Mouse (Mus musculus): ENCODE data around the gene Chmp6. TPM values are rescaled to one million over a fixed set of nuclear protein-coding genes. Genes with fewer than 3 reads are reported as not detected.
A peak's percentile ranks its signal among the peaks of the same experiment; 100 is the strongest.

Gene Chmp6
- total RNA-seq, 2 experiments from 2014 or later = 37.2 to 43.6 TPM

DNA sequence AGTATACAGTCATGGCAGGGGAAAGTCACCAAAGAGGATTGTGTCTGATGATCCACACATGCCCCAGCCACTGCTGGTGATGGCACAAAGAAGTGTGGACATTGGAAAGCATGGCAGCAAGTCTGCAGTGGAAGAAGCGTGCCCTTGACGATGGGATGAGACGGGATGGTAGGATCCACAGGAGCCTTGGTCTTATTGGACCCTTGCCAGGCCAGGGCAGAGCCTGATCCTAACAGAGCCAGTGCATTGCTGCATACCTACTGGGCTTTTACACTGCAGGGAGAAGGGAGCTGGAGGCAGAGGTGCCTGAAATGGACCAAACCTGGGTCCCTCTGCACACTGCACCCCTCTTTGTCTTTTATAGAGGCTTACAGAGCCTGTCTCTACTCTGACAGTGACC, 37.3 kb downstream of the Chmp6 start:
- Histone ChIP-seq H3K27ac (no peak overlapping the region), H3K4me3 (no peak overlapping the region)
- TF ChIP-seq CTCF (IDR thresholded peaks at IDR 0.05) = no peak
- no peak for DNase-seq (ENCODE audit: extremely low spot score in 1 of 2, low spot score in 2 of 2)
- intact Hi-C loops (cut with DNase I) = no loop called here

DNA sequence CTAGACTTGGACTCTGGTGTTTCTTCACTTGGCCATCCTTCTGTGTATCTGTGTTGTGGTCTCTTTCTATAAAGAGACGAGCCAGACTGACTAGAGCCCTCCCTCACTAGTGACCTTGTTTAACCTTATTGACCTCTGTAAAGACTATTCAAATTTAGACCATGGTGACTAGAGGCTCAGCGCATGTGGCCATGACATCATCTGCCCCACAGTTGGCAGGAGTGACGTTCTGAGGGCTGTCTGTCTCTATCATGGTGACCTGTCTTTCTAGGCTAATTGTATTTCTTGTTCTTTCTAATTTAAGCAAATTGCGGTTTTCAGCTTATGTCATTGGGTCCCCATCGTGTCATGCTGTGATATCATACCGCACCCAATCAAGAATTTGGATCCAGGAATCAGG, 38.1 kb downstream of the Chmp6 start:
- intact Hi-C loops (cut with DNase I) = no loop called here
- no peak for DNase-seq (ENCODE audit: extremely low spot score in 1 of 2, low spot score in 2 of 2)
- no peak overlapping the region; the same call in 1 of the 2 replicates for H3K27ac ChIP-seq
- TF ChIP-seq CTCF (IDR thresholded peaks at IDR 0.05) = no peak
- H3K4me3 ChIP-seq = no peak overlapping the region

DNA sequence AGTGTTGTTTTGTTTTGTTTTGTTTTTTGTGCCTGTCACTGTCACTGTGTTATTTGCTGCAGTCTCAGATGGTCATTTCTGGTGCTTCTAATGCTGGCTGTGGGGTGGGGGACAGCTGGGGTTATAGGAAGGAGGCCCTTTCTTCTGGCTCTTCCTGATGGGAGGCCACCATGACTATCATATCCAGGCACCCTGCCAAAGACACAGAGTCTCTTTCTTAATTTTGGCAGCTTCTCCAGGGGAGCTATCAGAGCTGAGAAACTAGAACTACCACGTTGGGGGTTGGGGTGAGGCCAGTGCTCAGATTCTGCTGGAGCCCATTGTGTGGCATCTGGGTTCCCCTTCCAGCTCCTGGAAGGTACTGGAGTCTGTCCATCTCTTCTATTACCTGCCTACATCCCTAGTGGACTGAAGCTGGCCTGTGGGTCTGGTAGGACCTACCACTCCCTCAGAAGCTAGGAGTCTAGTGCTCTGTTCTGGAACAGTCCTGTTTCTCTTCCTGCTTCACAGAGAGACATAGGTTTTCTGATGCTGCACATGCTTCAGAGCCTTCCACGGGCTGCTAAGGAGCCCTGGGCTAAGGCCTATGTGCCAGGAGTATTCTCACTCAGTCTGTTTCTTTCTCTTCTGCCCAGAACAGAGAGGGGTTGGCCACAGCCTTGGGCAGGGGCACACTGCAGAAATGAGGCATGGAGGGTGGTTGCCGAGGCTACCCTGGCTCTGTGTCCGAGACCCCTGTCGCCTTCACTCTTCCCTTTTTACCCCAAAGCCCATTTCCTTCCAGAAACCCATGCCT, 39.4 kb downstream of the Chmp6 start:
- no peak for TF ChIP-seq CTCF (IDR thresholded peaks at IDR 0.05)
- Histone ChIP-seq H3K27ac (peak overlapping the region; percentile 10; the same call in 1 of the 2 replicates), H3K4me3 (no peak overlapping the region)
- no peak for DNase-seq (ENCODE audit: extremely low spot score in 1 of 2, low spot score in 2 of 2)
- intact Hi-C loops (cut with DNase I) = no loop called here

DNA sequence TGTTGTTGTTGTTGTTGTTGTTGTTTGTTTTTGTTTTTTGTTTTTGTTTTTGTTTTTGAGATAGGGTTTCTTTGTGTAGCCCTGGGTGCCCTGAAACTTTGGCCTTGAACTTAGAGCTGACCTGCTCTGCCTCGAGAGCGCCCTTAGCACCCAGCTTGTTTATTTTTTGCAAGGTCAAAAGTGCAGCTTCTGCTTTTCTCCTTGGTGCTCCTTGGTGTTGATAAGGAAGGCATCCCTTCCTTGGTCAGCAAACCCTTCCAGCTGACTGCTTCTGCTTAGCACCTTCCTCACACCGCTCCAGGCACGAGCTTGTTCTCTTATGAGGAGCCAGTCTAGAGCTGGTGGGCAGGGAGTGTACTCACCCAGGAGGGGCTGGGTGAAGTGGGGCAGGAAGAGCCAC, 41.0 kb downstream of the Chmp6 start:
- intact Hi-C loops (cut with DNase I) = no loop called here
- Histone ChIP-seq H3K27ac (no peak overlapping the region; the same call in 1 of the 2 replicates), H3K4me3 (no peak overlapping the region)
- no peak for DNase-seq (ENCODE audit: extremely low spot score in 1 of 2, low spot score in 2 of 2)
- TF ChIP-seq CTCF (IDR thresholded peaks at IDR 0.05) = no peak

DNA sequence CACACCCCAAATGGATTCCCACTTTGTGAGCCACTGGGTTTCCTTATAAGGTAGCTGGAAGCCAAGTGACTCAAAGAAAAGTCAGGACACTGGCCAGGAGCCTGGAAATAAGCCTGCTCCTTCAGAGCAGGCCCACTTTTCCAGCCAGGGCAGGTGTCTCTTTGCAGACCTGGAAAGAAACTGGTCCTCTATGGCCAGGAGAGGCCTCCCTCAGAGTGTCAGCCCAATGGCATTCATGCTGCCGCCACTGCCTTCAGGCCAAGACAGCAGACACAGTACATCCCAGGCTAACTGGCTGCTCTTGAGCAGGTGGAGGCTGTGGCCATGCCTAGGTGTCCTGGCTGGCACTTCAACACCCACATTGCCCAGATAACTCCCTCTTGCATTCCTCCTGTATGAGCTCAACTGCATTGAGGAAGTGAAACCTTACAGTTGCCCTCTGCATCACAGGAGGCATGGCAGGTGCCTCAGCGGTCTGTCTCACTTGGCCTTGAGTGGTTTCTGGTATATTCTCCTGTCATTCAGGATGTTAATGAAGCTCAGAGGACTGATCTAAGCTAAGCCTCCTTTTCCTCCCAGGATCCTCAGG, 41.6 kb downstream of the Chmp6 start:
- no peak for DNase-seq (ENCODE audit: extremely low spot score in 1 of 2, low spot score in 2 of 2)
- Histone ChIP-seq H3K27ac (peak overlapping the region; percentile 41; the same call in 1 of the 2 replicates), H3K4me3 (no peak overlapping the region)
- intact Hi-C loops (cut with DNase I) = no loop called here
- TF ChIP-seq CTCF (IDR thresholded peaks at IDR 0.05) = no peak

DNA sequence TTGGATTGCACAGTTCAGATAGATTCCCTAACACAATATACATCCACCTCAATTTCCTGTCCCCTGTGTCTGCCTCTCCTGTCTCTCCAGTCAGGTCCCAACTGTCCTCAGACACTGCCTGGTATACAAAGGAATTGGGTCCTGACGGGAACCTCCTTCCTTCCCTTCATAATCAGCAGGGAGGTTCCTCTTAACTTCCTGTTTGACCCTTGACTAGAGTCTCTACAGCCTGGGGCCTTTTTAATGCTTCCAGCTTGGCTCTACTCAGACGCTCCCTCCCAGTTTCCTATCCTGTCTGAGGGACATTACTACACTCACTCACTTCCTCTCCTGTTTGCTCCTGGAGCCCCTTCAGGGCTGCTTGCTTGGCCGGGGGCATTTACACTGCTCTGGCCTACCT, 42.2 kb downstream of the Chmp6 start:
- peak overlapping the region; percentile 3; the same call in 1 of the 2 replicates for H3K27ac ChIP-seq
- no peak for DNase-seq (ENCODE audit: extremely low spot score in 1 of 2, low spot score in 2 of 2)
- intact Hi-C loops (cut with DNase I) = no loop called here
- no peak for TF ChIP-seq CTCF (IDR thresholded peaks at IDR 0.05)
- no peak overlapping the region for H3K4me3 ChIP-seq

DNA sequence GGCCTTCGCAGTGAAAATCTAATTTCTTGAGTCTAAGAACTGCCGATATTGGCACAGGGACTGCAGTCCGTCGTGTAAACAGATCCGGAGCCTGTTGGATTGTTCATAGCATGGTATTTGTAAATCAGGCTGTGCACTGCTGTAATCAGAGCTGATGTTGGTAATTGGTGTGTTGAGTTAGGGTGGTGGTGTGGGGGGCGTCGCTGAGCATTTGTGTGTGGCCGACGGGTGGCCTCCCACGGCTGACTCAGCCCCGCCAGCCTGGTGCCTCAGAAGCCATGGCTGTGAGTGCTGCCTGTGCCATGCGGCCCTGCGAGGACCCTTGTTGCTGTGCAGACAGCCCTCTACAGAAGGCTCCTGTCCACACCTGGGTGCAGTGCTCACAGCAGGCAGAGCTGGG, 43.3 kb downstream of the Chmp6 start:
- intact Hi-C loops (cut with DNase I) = no loop called here
- DNase-seq (ENCODE audit: extremely low spot score in 1 of 2, low spot score in 2 of 2) = no peak
- no peak overlapping the region for H3K4me3 ChIP-seq
- no peak for TF ChIP-seq CTCF (IDR thresholded peaks at IDR 0.05)
- H3K27ac ChIP-seq = peak overlapping the region; percentile 37; the same call in 1 of the 2 replicates

DNA sequence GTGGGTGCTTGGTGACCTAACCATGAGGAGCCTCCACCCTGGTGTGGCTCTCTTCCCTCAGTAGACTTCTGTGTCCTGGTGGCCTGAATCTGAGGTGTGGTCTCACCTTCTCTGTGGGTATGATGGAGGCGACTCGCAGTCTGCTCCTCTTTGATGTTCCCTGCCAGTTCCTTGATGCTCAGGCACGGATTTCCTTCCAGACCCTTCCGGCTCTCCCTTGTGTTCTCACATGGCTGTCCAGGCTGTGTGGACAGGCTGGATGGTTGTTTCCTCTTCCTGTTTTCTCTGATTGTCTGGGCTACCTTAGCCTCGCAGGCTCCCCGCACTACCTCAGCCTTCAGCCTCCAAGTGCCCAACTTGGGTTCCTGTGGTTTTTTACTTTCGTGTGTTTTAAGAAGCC, 45.6 kb downstream of the Chmp6 start:
- no peak for TF ChIP-seq CTCF (IDR thresholded peaks at IDR 0.05)
- intact Hi-C loops (cut with DNase I) = no loop called here
- no peak overlapping the region for H3K4me3 ChIP-seq
- no peak for DNase-seq (ENCODE audit: extremely low spot score in 1 of 2, low spot score in 2 of 2)
- peak overlapping the region; percentile 78 for H3K27ac ChIP-seq

DNA sequence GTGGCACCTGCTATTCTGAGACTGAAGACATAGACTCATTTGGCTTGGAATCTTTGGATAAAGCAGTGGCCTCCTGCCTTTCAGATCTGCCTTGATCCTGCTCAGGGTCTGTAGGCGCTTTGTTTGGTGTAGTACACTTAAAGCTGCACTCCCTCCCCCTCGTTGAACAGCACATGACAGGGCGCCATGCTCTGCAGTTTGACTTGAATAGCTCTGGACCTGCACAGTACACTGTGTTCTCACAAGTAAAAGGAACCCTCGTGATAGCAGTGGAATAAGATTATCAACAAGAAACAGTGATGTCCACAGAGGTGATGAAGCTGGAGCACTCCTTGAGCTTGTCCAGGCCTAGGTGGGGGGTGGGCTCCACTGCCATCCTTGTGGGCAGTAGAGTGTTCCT, 46.5 kb downstream of the Chmp6 start:
- no peak for DNase-seq (ENCODE audit: extremely low spot score in 1 of 2, low spot score in 2 of 2)
- Histone ChIP-seq H3K27ac (peak overlapping the region; percentile 78), H3K4me3 (no peak overlapping the region)
- intact Hi-C loops (cut with DNase I) = loop anchor here (2.0 kb wide), 1 partner anchor 31 kb away; no protein-coding TSS in a partner anchor
- no peak for TF ChIP-seq CTCF (IDR thresholded peaks at IDR 0.05)

DNA sequence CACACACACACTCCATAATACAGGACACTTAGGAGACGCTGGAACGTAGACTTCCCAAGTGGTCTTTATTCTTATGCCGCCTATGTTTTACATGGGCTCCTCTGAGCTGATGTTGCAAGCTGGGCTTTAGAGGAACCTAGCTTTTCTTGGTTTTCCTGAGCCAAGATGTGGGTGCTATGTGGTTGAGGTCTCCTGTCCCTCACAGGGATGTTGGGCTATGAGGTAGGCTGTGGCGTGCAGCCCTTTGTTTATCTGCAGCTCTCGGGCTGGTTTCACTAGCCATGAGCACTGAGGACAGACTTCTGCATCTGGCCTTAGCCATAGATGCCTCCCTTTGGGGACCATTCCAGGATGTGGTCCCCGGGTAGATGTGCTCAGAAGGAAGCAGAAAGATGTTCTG, 47.4 kb downstream of the Chmp6 start:
- Histone ChIP-seq H3K4me3 (no peak overlapping the region), H3K27ac (peak overlapping the region; percentile 75)
- no peak for DNase-seq (ENCODE audit: extremely low spot score in 1 of 2, low spot score in 2 of 2)
- no peak for TF ChIP-seq CTCF (IDR thresholded peaks at IDR 0.05)
- intact Hi-C loops (cut with DNase I) = loop anchor here (2.0 kb wide), 1 partner anchor 30 kb away; no protein-coding TSS in a partner anchor

DNA sequence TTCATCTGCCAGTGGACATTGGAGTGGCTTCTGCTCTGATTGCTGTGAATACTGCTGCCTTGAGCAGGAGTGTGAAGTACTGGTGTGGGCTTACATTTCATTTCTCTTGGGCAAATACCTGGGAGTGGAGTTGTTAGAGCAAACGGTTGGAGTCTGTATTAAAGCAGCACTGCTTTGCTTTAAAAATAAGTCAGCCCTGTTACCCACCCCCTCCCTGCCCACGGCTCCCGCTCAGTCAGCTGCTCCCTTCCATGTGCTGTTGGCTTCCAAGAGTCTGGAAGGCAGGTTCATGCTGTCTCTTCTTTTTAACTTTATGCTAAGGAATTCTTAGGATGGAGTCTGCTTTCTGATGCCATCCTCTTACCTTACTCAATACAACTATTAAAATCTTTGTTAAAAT, 48.3 kb downstream of the Chmp6 start:
- intact Hi-C loops (cut with DNase I) = loop anchor here (2.0 kb wide), 1 partner anchor 29 kb away; no protein-coding TSS in a partner anchor

DNA sequence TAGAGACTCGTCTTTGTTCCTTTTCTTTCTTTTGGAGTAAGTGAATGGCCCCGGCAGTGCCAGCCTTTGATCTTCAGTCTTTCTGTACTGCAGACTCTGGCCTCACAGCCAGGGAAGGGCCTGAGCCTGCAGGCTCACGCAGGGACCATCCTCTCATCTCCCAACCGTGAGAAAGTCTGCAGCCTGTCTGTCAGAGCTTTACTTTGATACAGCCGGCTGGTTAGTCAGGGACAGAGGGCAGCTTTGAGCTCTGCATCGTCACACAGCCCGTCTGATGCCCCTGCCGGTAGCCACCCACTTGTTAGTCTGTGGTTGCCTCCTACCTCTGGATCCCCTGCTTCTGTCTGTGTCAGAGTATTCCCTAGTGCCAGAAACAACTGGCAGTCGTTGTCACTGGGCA, 51.8 kb downstream of the Chmp6 start:
- no peak for DNase-seq (ENCODE audit: extremely low spot score in 1 of 2, low spot score in 2 of 2)
- intact Hi-C loops (cut with DNase I) = no loop called here
- TF ChIP-seq CTCF (IDR thresholded peaks at IDR 0.05) = no peak
- no peak overlapping the region for H3K4me3 ChIP-seq
- H3K27ac ChIP-seq = no peak overlapping the region; the same call in 1 of the 2 replicates

More for the DNA sequence above, 48.3 kb downstream of the Chmp6 start:
- peak overlapping the region; percentile 75; the same call in 1 of the 2 replicates for H3K27ac ChIP-seq
- no peak overlapping the region for H3K4me3 ChIP-seq
- no peak for DNase-seq (ENCODE audit: extremely low spot score in 1 of 2, low spot score in 2 of 2)
- TF ChIP-seq CTCF (IDR thresholded peaks at IDR 0.05) = no peak
